ENCODE assay signal across 8 mouse cellular contexts in the genomic region with DNA sequence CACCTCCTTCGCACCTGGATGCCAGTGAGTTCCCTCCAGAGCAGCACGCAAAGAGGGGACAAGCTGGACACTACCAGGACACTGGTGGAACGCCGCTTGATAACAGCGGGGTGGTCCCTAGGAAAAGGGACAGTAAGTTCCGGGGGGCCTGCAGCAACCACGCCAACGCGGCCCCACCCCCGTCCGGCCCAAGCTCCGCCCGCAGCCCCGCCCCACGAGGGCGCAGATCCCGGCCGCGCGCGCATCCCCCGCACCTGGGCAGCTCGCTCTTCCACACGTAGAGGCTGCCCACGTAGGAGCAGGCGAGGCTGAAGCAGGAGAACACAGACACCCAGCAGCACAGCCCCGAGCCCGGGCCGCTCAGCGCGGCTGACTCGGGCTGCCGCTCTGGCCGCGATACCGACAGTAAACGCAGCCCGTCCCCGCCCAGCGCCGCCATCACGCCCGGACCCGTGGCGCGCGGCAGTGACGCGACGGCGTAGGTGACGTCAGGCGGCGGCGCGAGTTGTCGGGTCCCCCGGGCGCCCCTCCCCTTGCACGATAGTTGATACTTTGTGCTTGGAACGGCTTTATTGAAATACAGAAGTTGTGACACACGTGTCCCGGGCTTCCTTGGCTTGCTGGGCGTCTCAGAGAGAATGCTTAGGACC. TPM values are rescaled to one million over a fixed set of nuclear protein-coding genes. Genes with fewer than 3 reads are reported as not detected.
DNase-seq lines count a peak whose midpoint lies in the region; ATAC-seq and TF ChIP-seq lines count a peak whose summit lies in the region.

A gene (minus strand): TSS at position 463 of the 650 bp plus-strand sequence.

- H3K27me3 ChIP-seq in embryonic facial prominence, embryonic 15.5 days, result no peaks in the 10 kb centered on the region
- no peaks in the 10 kb centered on the region for H3K27me3 ChIP-seq in kidney, embryonic 14.5 days (ENCODE audit: control insufficient read depth, insufficient read depth, low read length)
- H3K27me3 ChIP-seq in limb, embryonic 15.5 days, result no peaks in the 10 kb centered on the region
- no peaks in the 10 kb centered on the region for H3K27me3 ChIP-seq in midbrain, postnatal 0 days (ENCODE audit: insufficient read depth, low read length)

- peak; percentile 95 to 96 for DNase-seq in B cell, adult 2 months
- peak; percentile 88 to 91 for DNase-seq in heart, adult 9 months (ENCODE audit: low spot score in 2 of 2)
- DNase-seq in midbrain, postnatal 0 days (ENCODE audit: low spot score), result peak; percentile 92
- peak; percentile 93 to 95 for DNase-seq in spleen, postnatal 10 days (ENCODE audit: low spot score in 2 of 2)

- no peaks in the 10 kb centered on the region for H3K9me3 ChIP-seq in embryonic facial prominence, embryonic 15.5 days (replicated peaks)
- H3K9me3 ChIP-seq in kidney, embryonic 14.5 days (ENCODE audit: control insufficient read depth, low read length), result no peaks in the 10 kb centered on the region
- no peaks in the 10 kb centered on the region for H3K9me3 ChIP-seq in limb, embryonic 15.5 days
- H3K9me3 ChIP-seq in midbrain, postnatal 0 days (ENCODE audit: low read length), result no peaks in the 10 kb centered on the region

- peak within 1 kb of the TSS; percentile 76 for H3K27ac ChIP-seq in bone marrow macrophage, adult 2 months (ENCODE audit: insufficient read depth, low read depth, low read length)
- peak within 1 kb of the TSS; percentile 93 for H3K27ac ChIP-seq in embryonic facial prominence, embryonic 15.5 days (replicated peaks)
- H3K27ac ChIP-seq in kidney, embryonic 14.5 days (ENCODE audit: low read depth, low read length), result peak within 1 kb of the TSS; percentile 81
- peak within 1 kb of the TSS; percentile 92 for H3K27ac ChIP-seq in limb, embryonic 15.5 days
- peak within 1 kb of the TSS; percentile 89 for H3K27ac ChIP-seq in midbrain, postnatal 0 days (ENCODE audit: low read depth, low read length)

- under 1% methylated on average over 64 of the region's 64 CpGs for WGBS in embryonic facial prominence, embryonic 15.5 days
- 0% methylated on average over 64 of the region's 64 CpGs for WGBS in kidney, embryonic 14.5 days
- under 1% methylated on average over 64 of the region's 64 CpGs for WGBS in limb, embryonic 15.5 days
- under 1% methylated on average over 63 of the region's 64 CpGs for WGBS in midbrain, postnatal 0 days

- TF ChIP-seq CTCF in bone marrow macrophage, adult 2 months (IDR thresholded peaks at IDR 0.05; ENCODE audit: low read depth, low read length), result no peak
- TF ChIP-seq CTCF in midbrain, postnatal 0 days (IDR thresholded peaks at IDR 0.05), result no peak

- peaks cover 33% of the 10 kb centered on the region for H3K36me3 ChIP-seq in embryonic facial prominence, embryonic 15.5 days
- peaks cover 39% of the 10 kb centered on the region for H3K36me3 ChIP-seq in kidney, embryonic 14.5 days (ENCODE audit: control insufficient read depth, insufficient read depth, low read length)
- H3K36me3 ChIP-seq in limb, embryonic 15.5 days, result peaks cover 35% of the 10 kb centered on the region
- peaks cover 25% of the 10 kb centered on the region for H3K36me3 ChIP-seq in midbrain, postnatal 0 days (ENCODE audit: insufficient read depth, low read length)

- H3K4me1 ChIP-seq in bone marrow macrophage, adult 2 months (ENCODE audit: control insufficient read depth, insufficient read depth, low read length), result peaks cover 5% of the 10 kb centered on the region
- H3K4me1 ChIP-seq in embryonic facial prominence, embryonic 15.5 days, result peaks cover 35% of the 10 kb centered on the region
- H3K4me1 ChIP-seq in kidney, embryonic 14.5 days (ENCODE audit: control insufficient read depth, insufficient read depth, low read length), result peaks cover 17% of the 10 kb centered on the region
- peaks cover 27% of the 10 kb centered on the region for H3K4me1 ChIP-seq in limb, embryonic 15.5 days
- H3K4me1 ChIP-seq in midbrain, postnatal 0 days (ENCODE audit: insufficient read depth, low read length), result peaks cover 5% of the 10 kb centered on the region; the same call in 1 of the 2 replicates

- peak within 1 kb of the TSS; percentile 88 for H3K9ac ChIP-seq in embryonic facial prominence, embryonic 15.5 days
- peak within 1 kb of the TSS; percentile 94 for H3K9ac ChIP-seq in kidney, embryonic 14.5 days (ENCODE audit: low read depth, low read length)
- peak within 1 kb of the TSS; percentile 91 for H3K9ac ChIP-seq in limb, embryonic 15.5 days
- peak within 1 kb of the TSS; percentile 78 for H3K9ac ChIP-seq in midbrain, postnatal 0 days (replicated peaks; ENCODE audit: low read length, poor library complexity, severe bottlenecking)

- peak within 1 kb of the TSS; percentile 73 for H3K4me2 ChIP-seq in embryonic facial prominence, embryonic 15.5 days (replicated peaks)
- peak within 1 kb of the TSS; percentile 83 for H3K4me2 ChIP-seq in kidney, embryonic 14.5 days (replicated peaks; ENCODE audit: low read depth, low read length)
- H3K4me2 ChIP-seq in limb, embryonic 15.5 days, result peak within 1 kb of the TSS; percentile 65
- peak within 1 kb of the TSS; percentile 84 for H3K4me2 ChIP-seq in midbrain, postnatal 0 days (ENCODE audit: low read depth, low read length, poor library complexity, severe bottlenecking)

- peak; percentile 88 for ATAC-seq in embryonic facial prominence, embryonic 15.5 days (ENCODE audit: insufficient number of reproducible peaks, low FRiP score, low TSS enrichment, low read depth)
- ATAC-seq in kidney, embryonic 14.5 days (ENCODE audit: low FRiP score, low TSS enrichment), result peak; percentile 84
- ATAC-seq in limb, embryonic 15.5 days (ENCODE audit: insufficient number of reproducible peaks, low FRiP score, low TSS enrichment, low read depth), result peak; percentile 86
- ATAC-seq in midbrain, postnatal 0 days (ENCODE audit: low FRiP score), result peak; percentile 87

- H3K4me3 ChIP-seq in bone marrow macrophage, adult 2 months (ENCODE audit: insufficient read depth, low read length), result peak within 1 kb of the TSS; percentile 98
- peak within 1 kb of the TSS; percentile 90 for H3K4me3 ChIP-seq in embryonic facial prominence, embryonic 15.5 days (replicated peaks)
- peak within 1 kb of the TSS; percentile 89 for H3K4me3 ChIP-seq in kidney, embryonic 14.5 days (ENCODE audit: low read length)
- peak within 1 kb of the TSS; percentile 79 for H3K4me3 ChIP-seq in limb, embryonic 15.5 days
- peak within 1 kb of the TSS; percentile 86 for H3K4me3 ChIP-seq in midbrain, postnatal 0 days (ENCODE audit: low read depth, low read length)

- no peak for TF ChIP-seq POLR2A in bone marrow macrophage, adult 2 months (IDR thresholded peaks at IDR 0.05; ENCODE audit: borderline replicate concordance, low read depth, low read length)

RNA-seq across cellular contexts. Expression of the gene that starts here (rescaled TPM):
- 25.5 and 33.7 TPM in 2 replicates for polyA plus RNA-seq in bone marrow macrophage, adult 2 months (2012; ENCODE audit: insufficient read depth, insufficient read length, missing spikeins)
- polyA plus RNA-seq in embryonic facial prominence, embryonic 15.5 days (2015; fragmentation: Nextera tagmentation; extraction: Ambion mirVana), result 65.6 and 65.9 TPM in 2 replicates
- polyA plus RNA-seq in kidney, embryonic 14.5 days (2014; fragmentation: Nextera tagmentation; extraction: Ambion mirVana), result 73.1 and 85.0 TPM in 2 replicates
- 63.9 and 64.8 TPM in 2 replicates for polyA plus RNA-seq in limb, embryonic 15.5 days (2015; fragmentation: Nextera tagmentation; extraction: Ambion mirVana)
- 74.9 and 85.1 TPM in 2 replicates for total RNA-seq in midbrain, postnatal 0 days (2014; rRNA removed)
- 43.3 and 46.7 TPM in 2 replicates for polyA plus RNA-seq in midbrain, postnatal 0 days (2015; fragmentation: Nextera tagmentation; extraction: Ambion mirVana)

Comparison
In these comparisons a context has a peak if more than half of its experiments do, and no peak if none do; other contexts are left out.
1. Peak in every context shown above with its lines: DNase-seq, ATAC-seq, H3K4me3 ChIP-seq and H3K27ac ChIP-seq.